Mouse (Mus musculus) heart, embryonic 14.5 days (tissue): ENCODE results near the gene Lrrc29. TPM values are rescaled to one million over a fixed set of nuclear protein-coding genes. Genes with fewer than 3 reads are reported as not detected.

Experiments used
- ATAC-seq: fragments of 200-750 bp; cut with Nextera tagmentation; 2 replicates; pipeline ENCODE4 v1.8.0; 2017; ENCODE audit warnings: low read depth, moderate TSS enrichment; ENCODE audit not compliant: insufficient number of reproducible peaks, insufficient read depth, low FRiP score
- H3K27ac ChIP-seq, 2 experiments: fragments of 200-500 bp in 1 of 2; fragments of 300-500 bp in 1 of 2; sonication (generic) in 1 of 2; replicated peaks in 1 of 2; 2 replicates each; pipeline ENCODE4 v1.5.1; 2012 to 2014; ENCODE audit warnings: low read depth in 2 of 2, low read length in 2 of 2, control low read depth in 1 of 2, mild to moderate bottlenecking in 1 of 2, mixed read lengths in 1 of 2; ENCODE audit not compliant: control insufficient read depth in 1 of 2, insufficient read depth in 1 of 2
- H3K27me3 ChIP-seq: fragments of 300-500 bp; sonication (generic); 2 replicates; pipeline ENCODE4 v1.6.1; 2014; ENCODE audit warnings: mild to moderate bottlenecking, low read length, control low read depth; ENCODE audit not compliant: control insufficient read depth, insufficient read depth
- H3K36me3 ChIP-seq: fragments of 300-500 bp; sonication (generic); 2 replicates; pipeline ENCODE4 v1.6.1; 2014; ENCODE audit warnings: mild to moderate bottlenecking, control low read depth, low read length, mixed read lengths; ENCODE audit not compliant: control insufficient read depth, insufficient read depth
- H3K4me1 ChIP-seq, 2 experiments: fragments of 200-500 bp in 1 of 2; fragments of 300-500 bp in 1 of 2; sonication (generic) in 1 of 2; 2 replicates each; pipeline ENCODE4 v1.6.1; 2012 to 2014; ENCODE audit warnings: low read length in 2 of 2, control low read depth in 1 of 2, mixed read lengths in 1 of 2; ENCODE audit not compliant: control insufficient read depth in 2 of 2, insufficient read depth in 2 of 2
- H3K4me2 ChIP-seq: fragments of 300-500 bp; sonication (generic); 2 replicates; pipeline ENCODE4 v1.6.1; 2014; ENCODE audit warnings: mild to moderate bottlenecking, low read length
- H3K4me3 ChIP-seq, 2 experiments: fragments of 200-500 bp in 1 of 2; fragments of 300-500 bp in 1 of 2; sonication (generic) in 1 of 2; 2 replicates each; pipeline ENCODE4 v1.5.1; 2012 to 2014; ENCODE audit warnings: low read length in 2 of 2, mild to moderate bottlenecking in 2 of 2, control low read depth in 1 of 2, low read depth in 1 of 2, moderate library complexity in 1 of 2; ENCODE audit not compliant: control insufficient read depth in 1 of 2, insufficient read depth in 1 of 2
- H3K9ac ChIP-seq: fragments of 300-500 bp; sonication (generic); 2 replicates; pipeline ENCODE4 v1.6.1; 2014; ENCODE audit warnings: mild to moderate bottlenecking, low read length
- H3K9me3 ChIP-seq: fragments of 300-500 bp; sonication (generic); 2 replicates; pipeline ENCODE4 v1.6.1; 2016; ENCODE audit warnings: low read length, control low read depth; ENCODE audit not compliant: control insufficient read depth
- WGBS: fragments of 180-500 bp; shearing (Covaris S2); extraction: QIAGEN DNeasy Blood & Tissue Kit; methylation state at CpG from one replicate; pipeline ENCODE4 v1.1.7; 2014; 5-methylcytosine and 5-hydroxymethylcytosine counted together
- polyA plus RNA-seq: library from polyadenylated mRNA; unstranded; fragments of >200 nt; fragmentation: Nextera tagmentation; extraction: Ambion mirVana; gene quantifications from 2 replicates; pipeline ENCODE4 v1.2.1, GENCODE M21; 2014

The Lrrc29 gene
- polyA plus RNA-seq, 1 experiment from 2014 or later: 1.2 TPM

- Histone ChIP-seq H3K9me3 (no peaks in the 10 kb centered on the region), H3K4me2 (no peak overlapping the region), H3K27ac (no peak overlapping the region), H3K27me3 (no peaks in the 10 kb centered on the region), H3K36me3 (peaks cover 74% of the 10 kb centered on the region), H3K4me1 (peaks cover 6 to 13% of the 10 kb centered on the region in 2 experiments), H3K4me3 (no peak overlapping the region), H3K9ac (no peak overlapping the region)
- WGBS: 94% methylated on average over 12 of the region's 12 CpGs
- ATAC-seq: no peak
These were observed 4.2 kb upstream of the Lrrc29 start for GRCm38 (mm10) chr8:105330325-105330724.

DNA sequence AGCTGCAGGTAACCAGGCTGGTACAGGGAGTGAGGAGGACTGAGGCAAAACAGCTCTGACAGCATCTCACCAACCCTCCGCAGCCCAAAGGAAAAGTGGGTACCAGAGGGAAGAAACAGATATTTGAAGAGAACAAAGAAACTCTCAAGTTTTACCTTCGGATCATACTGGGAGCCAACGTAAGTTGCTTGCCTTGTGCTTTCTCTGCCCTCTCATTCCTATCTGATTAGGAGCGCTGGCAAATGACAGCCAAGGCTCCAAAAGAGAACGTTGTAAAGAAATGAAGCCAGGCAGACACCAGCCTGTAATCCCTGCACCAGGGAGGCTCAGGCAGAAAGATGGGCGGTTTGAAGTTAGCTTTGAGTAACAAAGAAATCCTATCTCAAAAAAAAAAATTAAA is 890 bp upstream of the Lrrc29 start:
- peaks cover 6 to 17% of the 10 kb centered on the region in 2 experiments for H3K4me1 ChIP-seq
- no peaks in the 10 kb centered on the region for H3K27me3 ChIP-seq
- peak overlapping the region; percentile 87 to 89 for H3K4me3 ChIP-seq
- peak overlapping the region; percentile 88 for H3K4me2 ChIP-seq
- peaks cover 56% of the 10 kb centered on the region for H3K36me3 ChIP-seq
- H3K9me3 ChIP-seq: no peaks in the 10 kb centered on the region
- peak overlapping the region; percentile 92 for H3K9ac ChIP-seq
- ATAC-seq: no peak
- WGBS: 27% methylated on average over 6 of the region's 6 CpGs
- peak overlapping the region; percentile 70 to 78; a peak in 3 of 4 replicates for H3K27ac ChIP-seq

GRCm38 (mm10) chr8:105325641-105326093 is 411 bp downstream of the Lrrc29 start:
- peak; percentile 18; the same call in 1 of the 2 replicates for ATAC-seq
- H3K9me3 ChIP-seq: no peaks in the 10 kb centered on the region
- peak overlapping the region; percentile 87 to 89 for H3K4me3 ChIP-seq
- peak overlapping the region; percentile 92 for H3K9ac ChIP-seq
- H3K36me3 ChIP-seq: peaks cover 51% of the 10 kb centered on the region
- H3K27ac ChIP-seq: peak overlapping the region; percentile 58 to 70
- H3K4me1 ChIP-seq: peaks cover 6 to 17% of the 10 kb centered on the region in 2 experiments
- no peaks in the 10 kb centered on the region for H3K27me3 ChIP-seq
- peak overlapping the region; percentile 88 for H3K4me2 ChIP-seq
- WGBS: under 1% methylated on average over 12 of the region's 12 CpGs

DNA sequence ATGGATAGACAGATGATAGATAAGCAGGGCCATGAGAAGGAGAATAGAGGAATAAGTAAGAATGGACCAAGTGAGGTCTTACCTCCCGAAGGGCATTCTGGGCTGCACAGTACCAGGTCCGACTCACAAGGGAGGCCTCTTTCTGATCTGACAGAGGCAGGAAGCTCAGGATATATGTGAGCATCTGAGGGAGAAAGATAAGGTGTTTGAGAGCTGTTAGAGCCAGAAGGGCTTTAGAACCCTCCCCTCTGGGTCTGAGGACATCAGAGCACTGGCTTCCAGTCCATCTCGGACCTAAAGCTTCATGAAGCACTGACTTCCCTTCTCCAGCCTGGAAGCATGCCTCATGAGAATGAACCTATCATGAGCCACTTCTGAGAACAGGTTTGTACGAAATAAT is 2.9 kb downstream of the Lrrc29 start:
- Histone ChIP-seq H3K27ac (no peak overlapping the region), H3K4me1 (peaks cover 6 to 22% of the 10 kb centered on the region in 2 experiments), H3K27me3 (no peaks in the 10 kb centered on the region), H3K4me3 (no peak overlapping the region), H3K4me2 (no peak overlapping the region), H3K9me3 (no peaks in the 10 kb centered on the region), H3K36me3 (peaks cover 36% of the 10 kb centered on the region), H3K9ac (no peak overlapping the region)
- ATAC-seq: no peak
- WGBS: 66% methylated on average over 4 of the region's 4 CpGs

- Histone ChIP-seq H3K4me3 (no peak overlapping the region), H3K4me1 (peaks cover 12 to 25% of the 10 kb centered on the region in 2 experiments; a peak in 3 of 4 replicates), H3K4me2 (no peak overlapping the region), H3K27ac (no peak overlapping the region), H3K9ac (no peak overlapping the region), H3K9me3 (no peaks in the 10 kb centered on the region), H3K36me3 (peaks cover 72% of the 10 kb centered on the region), H3K27me3 (no peaks in the 10 kb centered on the region)
- 75% methylated on average over 11 of the region's 11 CpGs for WGBS
- ATAC-seq: no peak
These were observed 7.4 kb downstream of the Lrrc29 start for GRCm38 (mm10) chr8:105318662-105319190.

- 88% methylated on average over 4 of the region's 4 CpGs for WGBS
- H3K36me3 ChIP-seq: peaks cover 74% of the 10 kb centered on the region
- no peak for ATAC-seq
These were observed 8.1 kb downstream of the Lrrc29 start for GRCm38 (mm10) chr8:105317941-105318340.

GRCm38 (mm10) chr8:105315073-105315769 is 10.9 kb downstream of the Lrrc29 start:
- Histone ChIP-seq H3K9me3 (no peaks in the 10 kb centered on the region), H3K9ac (no peak overlapping the region), H3K27ac (no peak overlapping the region), H3K4me3 (no peak overlapping the region), H3K36me3 (peaks cover 79% of the 10 kb centered on the region), H3K27me3 (no peaks in the 10 kb centered on the region), H3K4me1 (peaks cover 18 to 32% of the 10 kb centered on the region in 2 experiments), H3K4me2 (no peak overlapping the region)
- WGBS: 74% methylated on average over 18 of the region's 18 CpGs
- no peak for ATAC-seq

More at GRCm38 (mm10) chr8:105317941-105318340, 8.1 kb downstream of the Lrrc29 start:
- Histone ChIP-seq H3K9me3 (no peaks in the 10 kb centered on the region), H3K27me3 (no peaks in the 10 kb centered on the region), H3K27ac (no peak overlapping the region), H3K4me1 (peaks cover 18 to 32% of the 10 kb centered on the region in 2 experiments), H3K4me2 (no peak overlapping the region), H3K9ac (no peak overlapping the region), H3K4me3 (no peak overlapping the region)
